Mouse (Mus musculus) MEL (cell line): ENCODE measurements around the gene Dnmt3c. TPM values are rescaled to one million over a fixed set of nuclear protein-coding genes. Genes with fewer than 3 reads are reported as not detected.
A peak's percentile ranks its signal among the peaks of the same experiment; 100 is the strongest.

ENCODE experiments used
- DNase-seq: peaks from one replicate; pipeline ENCODE4 v3.0.0; 2011; ENCODE audit warnings: low read depth, low spot score
- H3K27ac ChIP-seq: 2 replicates; pipeline ENCODE4 v1.5.1; 2012; ENCODE audit warnings: low read depth, mild to moderate bottlenecking, control low read depth, low read length, moderate library complexity; ENCODE audit not compliant: control insufficient read depth
- H3K27me3 ChIP-seq, 2 experiments: fragments of 150-350 bp in 1 of 2; sonication (generic) in 1 of 2; 2 replicates each; pipeline ENCODE4 v1.6.1; 2012; ENCODE audit warnings: low read length in 2 of 2, mild to moderate bottlenecking in 2 of 2, improper control_type of control experiment in 1 of 2, moderate library complexity in 1 of 2; ENCODE audit not compliant: insufficient read depth in 2 of 2, control insufficient read depth in 1 of 2
- H3K36me3 ChIP-seq, 2 experiments: 2 replicates each; pipeline ENCODE4 v1.6.1; 2012 to 2014; ENCODE audit warnings: low read length in 2 of 2, improper control_type of control experiment in 1 of 2, inconsistent platforms in 1 of 2, mild to moderate bottlenecking in 1 of 2; ENCODE audit not compliant: insufficient read depth in 2 of 2, control insufficient read depth in 1 of 2
- H3K4me1 ChIP-seq, 2 experiments: fragments of 150-350 bp in 1 of 2; sonication (generic) in 1 of 2; 2 replicates each; pipeline ENCODE4 v1.6.1; 2012; ENCODE audit warnings: low read length in 2 of 2, improper control_type of control experiment in 1 of 2, mild to moderate bottlenecking in 1 of 2; ENCODE audit not compliant: insufficient read depth in 2 of 2, control insufficient read depth in 1 of 2
- H3K4me3 ChIP-seq, 2 experiments: fragments of 150-350 bp in 1 of 2; sonication (generic) in 1 of 2; 2 replicates each; pipeline ENCODE4 v1.5.1; 2012; ENCODE audit warnings: low read depth in 2 of 2, low read length in 2 of 2, mild to moderate bottlenecking in 2 of 2, moderate library complexity in 2 of 2, control low read depth in 1 of 2, improper control_type of control experiment in 1 of 2; ENCODE audit not compliant: control insufficient read depth in 1 of 2, insufficient read depth in 1 of 2
- H3K79me2 ChIP-seq: 2 replicates; pipeline ENCODE4 v1.6.1; 2012; ENCODE audit warnings: mild to moderate bottlenecking, low read length, moderate library complexity; ENCODE audit not compliant: control insufficient read depth, poor library complexity, insufficient read depth
- H3K9ac ChIP-seq: 2 replicates; pipeline ENCODE4 v1.6.1; 2012; ENCODE audit warnings: low read depth, mild to moderate bottlenecking, control low read depth, low read length, moderate library complexity; ENCODE audit not compliant: control insufficient read depth, poor library complexity, severe bottlenecking
- H3K9me3 ChIP-seq: fragments of 150-350 bp; sonication (generic); replicated peaks from 2 replicates; pipeline ENCODE4 v1.6.1; 2012; ENCODE audit warnings: mild to moderate bottlenecking, low read length, improper control_type of control experiment, moderate library complexity; ENCODE audit not compliant: insufficient read depth
- CHD1 ChIP-seq: IDR thresholded peaks from 2 replicates; pipeline ENCODE4 v1.6.1; 2012; ENCODE audit warnings: low read depth, mild to moderate bottlenecking, inconsistent platforms, low read length, improper control_type of control experiment
- CHD2 ChIP-seq: IDR thresholded peaks from 2 replicates; pipeline ENCODE4 v1.6.1; 2011; ENCODE audit warnings: low read length, improper control_type of control experiment
- CTCF ChIP-seq, 3 experiments: IDR thresholded peaks in 2 of 3; conservative IDR thresholded peaks in 1 of 3; 2 replicates each; pipeline ENCODE4 v1.5.1; 2011 to 2012; ENCODE audit warnings: low read length in 3 of 3, low read depth in 2 of 3, mild to moderate bottlenecking in 2 of 3, improper control_type of control experiment in 1 of 3, inconsistent platforms in 1 of 3, mixed read lengths in 1 of 3, moderate library complexity in 1 of 3; ENCODE audit not compliant: control insufficient read depth in 1 of 3, insufficient read depth in 1 of 3, poor library complexity in 1 of 3, severe bottlenecking in 1 of 3
- E2F4 ChIP-seq: IDR thresholded peaks from 2 replicates; pipeline ENCODE4 v1.6.1; 2011; ENCODE audit warnings: low read depth, low read length, improper control_type of control experiment, borderline replicate concordance
- EP300 ChIP-seq, 2 experiments: IDR thresholded peaks; 2 replicates each; pipeline ENCODE4 v1.6.1; 2011; ENCODE audit warnings: improper control_type of control experiment in 2 of 2, low read length in 2 of 2, low read depth in 1 of 2, mild to moderate bottlenecking in 1 of 2
- ETS1 ChIP-seq: IDR thresholded peaks from 2 replicates; pipeline ENCODE4 v1.6.1; 2012; ENCODE audit warnings: low read depth, mild to moderate bottlenecking, inconsistent platforms, low read length, improper control_type of control experiment, moderate library complexity
- GABPA ChIP-seq: IDR thresholded peaks from 2 replicates; pipeline ENCODE4 v1.6.1; 2012; ENCODE audit warnings: low read depth, mild to moderate bottlenecking, inconsistent platforms, low read length, improper control_type of control experiment, moderate library complexity
- GATA1 ChIP-seq: IDR thresholded peaks from 2 replicates; pipeline ENCODE4 v1.6.1; 2011; ENCODE audit warnings: low read depth, low read length, improper control_type of control experiment
- HCFC1 ChIP-seq: IDR thresholded peaks from 2 replicates; pipeline ENCODE4 v1.6.1; 2012; ENCODE audit warnings: low read depth, mild to moderate bottlenecking, inconsistent platforms, low read length, improper control_type of control experiment, moderate library complexity
- MAFK ChIP-seq: IDR thresholded peaks from 2 replicates; pipeline ENCODE4 v1.6.1; 2011; ENCODE audit warnings: low read depth, mild to moderate bottlenecking, low read length, improper control_type of control experiment, borderline replicate concordance
- MYC ChIP-seq: IDR thresholded peaks from 2 replicates; pipeline ENCODE4 v1.6.1; 2011; ENCODE audit warnings: low read depth, mild to moderate bottlenecking, low read length, improper control_type of control experiment, moderate library complexity
- NRF1 ChIP-seq: IDR thresholded peaks from 2 replicates; pipeline ENCODE4 v1.6.1; 2014; ENCODE audit warnings: low read depth, mild to moderate bottlenecking, inconsistent platforms, low read length, improper control_type of control experiment, moderate library complexity; ENCODE audit not compliant: poor library complexity, insufficient read depth, severe bottlenecking
- RAD21 ChIP-seq: IDR thresholded peaks from 2 replicates; pipeline ENCODE4 v1.6.1; 2011; ENCODE audit warnings: mild to moderate bottlenecking, low read depth, low read length, improper control_type of control experiment
- RCOR1 ChIP-seq: IDR thresholded peaks from 2 replicates; pipeline ENCODE4 v1.6.1; 2012; ENCODE audit warnings: low read depth, mild to moderate bottlenecking, inconsistent platforms, low read length, improper control_type of control experiment
- SIN3A ChIP-seq: IDR thresholded peaks from 2 replicates; pipeline ENCODE4 v1.6.1; 2012; ENCODE audit warnings: low read length, improper control_type of control experiment, inconsistent platforms
- TAL1 ChIP-seq: IDR thresholded peaks from 2 replicates; pipeline ENCODE4 v1.6.1; 2012; ENCODE audit warnings: mild to moderate bottlenecking, inconsistent platforms, low read length, moderate library complexity, mixed read lengths
- TBP ChIP-seq: IDR thresholded peaks from 2 replicates; pipeline ENCODE4 v1.8.0; 2011; ENCODE audit warnings: low read depth, low read length, improper control_type of control experiment
- TCF12 ChIP-seq: IDR thresholded peaks from 2 replicates; pipeline ENCODE4 v1.6.1; 2014; ENCODE audit warnings: low read depth, mild to moderate bottlenecking, inconsistent platforms, low read length, improper control_type of control experiment, moderate library complexity
- USF1 ChIP-seq: IDR thresholded peaks from 2 replicates; pipeline ENCODE4 v1.6.1; 2014; ENCODE audit warnings: low read depth, mild to moderate bottlenecking, inconsistent platforms, low read length, improper control_type of control experiment, moderate library complexity
- ZNF384 ChIP-seq: IDR thresholded peaks from 2 replicates; pipeline ENCODE4 v1.6.1; 2012; ENCODE audit warnings: low read depth, mild to moderate bottlenecking, inconsistent platforms, low read length, improper control_type of control experiment
- polyA plus RNA-seq, 2 experiments: library from polyadenylated mRNA; stranded (reverse) in 1 of 2; unstranded in 1 of 2; fragments of >175 nt in 1 of 2; fragments of >200 nt in 1 of 2; gene quantifications; 2 replicates each; pipeline versions ENCODE4 v1.2.1 to v1.2.4; 2012; ENCODE audit warnings: low replicate concordance in 2 of 2, low read depth in 1 of 2; ENCODE audit not compliant: insufficient read length in 2 of 2, insufficient read depth in 1 of 2, missing spikeins in 1 of 2
- total RNA-seq: library from RNA; depleted of rRNA; stranded (reverse); fragments of 300-350 nt; gene quantifications from 2 replicates; pipeline ENCODE4 v1.2.3, GENCODE M21; 2012

Dnmt3c gene
- total and polyA plus RNA-seq, 3 experiments, result 0.45 to 0.65 TPM; not detected in 1

- Histone ChIP-seq H3K9ac (peak overlapping the region; percentile 27; the same call in 1 of the 2 replicates), H3K27ac (peak overlapping the region; percentile 85), H3K79me2 (no peaks in the 10 kb centered on the region), H3K36me3 (peaks cover 0 to 11% of the 10 kb centered on the region in 2 experiments; a peak in 2 of 4 replicates), H3K27me3 (no peaks in the 10 kb centered on the region), H3K4me1 (peaks cover 5 to 19% of the 10 kb centered on the region in 2 experiments), H3K4me3 (no peak overlapping the region), H3K9me3 (no peaks in the 10 kb centered on the region)
- DNase-seq, result peak; percentile 75
- 0 out of 2 replicates have a peak, but pooled peaks have one; percentile 21 for TF ChIP-seq MYC
- TF ChIP-seq CHD2, result no peak
- TF ChIP-seq NRF1, result no peak
- 0 out of 2 replicates have a peak, but pooled peaks have one; percentile 19 for TF ChIP-seq TCF12
- TF ChIP-seq RAD21, result no peak
- TF ChIP-seq EP300 (IDR thresholded peaks at IDR 0.05; ENCODE audit: low read depth in 1 of 2, low read length in 2 of 2), result peak; percentile 64 to 77; a peak in 3 of 4 replicates
- TF ChIP-seq SIN3A, result peak; percentile 40; the same call in 1 of the 2 replicates
- TF ChIP-seq GATA1, result peak; percentile 88
- peak; percentile 66 for TF ChIP-seq TAL1
- TF ChIP-seq RCOR1, result 0 out of 2 replicates have a peak, but pooled peaks have one; percentile 25
- TF ChIP-seq USF1, result no peak
- TF ChIP-seq ZNF384, result no peak
- TF ChIP-seq MAFK, result no peak
- TF ChIP-seq HCFC1, result no peak
- peak; percentile 66; the same call in 1 of the 2 replicates for TF ChIP-seq ETS1
- TF ChIP-seq CTCF (IDR thresholded peaks at IDR 0.05 in 2 of 3, conservative IDR thresholded peaks at IDR 0.05 in 1 of 3; ENCODE audit: control insufficient read depth in 1 of 3, insufficient read depth in 1 of 3, low read depth in 2 of 3, low read length in 3 of 3, poor library complexity in 1 of 3, severe bottlenecking in 1 of 3), result no peak
- peak; percentile 27; the same call in 1 of the 2 replicates for TF ChIP-seq TBP
- no peak for TF ChIP-seq GABPA
These were observed 28.0 kb downstream of the Dnmt3c start for GRCm38 (mm10) chr2:153724424-153724823.

- H3K9ac ChIP-seq, result no peak overlapping the region
- no peak overlapping the region for H3K4me3 ChIP-seq
- peak overlapping the region; percentile 69 for H3K27ac ChIP-seq
- H3K9me3 ChIP-seq, result no peaks in the 10 kb centered on the region
- peaks cover 0 to 11% of the 10 kb centered on the region in 2 experiments; a peak in 2 of 4 replicates for H3K36me3 ChIP-seq
- DNase-seq, result no peak
- H3K79me2 ChIP-seq, result no peaks in the 10 kb centered on the region
- H3K4me1 ChIP-seq, result peaks cover 5 to 19% of the 10 kb centered on the region in 2 experiments
- H3K27me3 ChIP-seq, result no peaks in the 10 kb centered on the region
- no peak for TF ChIP-seq MYC
- TF ChIP-seq E2F4, result no peak
- TF ChIP-seq CHD1, result no peak
- TF ChIP-seq, all 39 proteins: peak for 0
These were observed 28.4 kb downstream of the Dnmt3c start for GRCm38 (mm10) chr2:153724871-153725270.
